Mouse (Mus musculus): ENCODE data around the gene Rgs10. TPM values are rescaled to one million over a fixed set of nuclear protein-coding genes. Genes with fewer than 3 reads are reported as not detected.

The Rgs10 gene
- polyA plus RNA-seq, 1 experiment from 2014 or later, result 8.7 TPM

DNA sequence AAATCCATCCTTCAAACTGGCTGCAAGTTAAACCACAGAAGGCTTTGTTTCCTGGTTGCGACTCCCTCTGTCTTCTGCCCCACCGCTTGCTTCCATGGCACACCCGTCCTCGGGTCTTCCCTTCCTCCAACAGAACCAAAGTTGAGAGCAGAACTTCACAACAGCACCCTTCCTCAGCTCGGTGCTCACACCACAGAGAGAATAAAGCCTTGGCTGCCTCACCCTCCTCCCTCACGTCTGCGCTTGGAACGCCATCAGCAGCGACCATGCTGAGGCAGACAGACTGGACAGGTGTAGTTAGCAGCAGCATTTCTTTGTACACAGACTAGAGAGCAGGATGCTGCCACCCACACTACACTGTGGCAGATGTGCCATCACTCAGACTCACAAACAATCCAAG is 59.8 kb downstream of the Rgs10 start:
- Histone ChIP-seq H3K9me3 (ENCODE audit: control insufficient read depth, low read length) (no peaks in the 10 kb centered on the region), H3K27ac (ENCODE audit: low read depth, low read length) (no peak overlapping the region), H3K4me3 (ENCODE audit: low read length) (no peak overlapping the region), H3K9ac (ENCODE audit: low read depth, low read length) (no peak overlapping the region), H3K27me3 (ENCODE audit: control insufficient read depth, insufficient read depth, low read length) (no peaks in the 10 kb centered on the region), H3K4me1 (ENCODE audit: control insufficient read depth, insufficient read depth, low read length) (no peaks in the 10 kb centered on the region), H3K4me2 (replicated peaks; ENCODE audit: low read depth, low read length) (no peak overlapping the region), H3K36me3 (ENCODE audit: control insufficient read depth, insufficient read depth, low read length) (no peaks in the 10 kb centered on the region)
- 79% methylated on average over 9 of the region's 9 CpGs for WGBS
- no peak for ATAC-seq (ENCODE audit: low FRiP score, low TSS enrichment)

GRCm38 (mm10) chr7:128356868-128357755 is 61.4 kb downstream of the Rgs10 start:
- Histone ChIP-seq H3K36me3 (ENCODE audit: control insufficient read depth, insufficient read depth, low read length) (no peaks in the 10 kb centered on the region), H3K27me3 (ENCODE audit: control insufficient read depth, insufficient read depth, low read length) (no peaks in the 10 kb centered on the region), H3K4me1 (ENCODE audit: control insufficient read depth, insufficient read depth, low read length) (no peaks in the 10 kb centered on the region), H3K4me2 (replicated peaks; ENCODE audit: low read depth, low read length) (no peak overlapping the region), H3K27ac (ENCODE audit: low read depth, low read length) (no peak overlapping the region), H3K4me3 (ENCODE audit: low read length) (no peak overlapping the region), H3K9me3 (ENCODE audit: control insufficient read depth, low read length) (no peaks in the 10 kb centered on the region), H3K9ac (ENCODE audit: low read depth, low read length) (no peak overlapping the region)
- ATAC-seq (ENCODE audit: low FRiP score, low TSS enrichment), result 0 out of 2 replicates have a peak, but pooled peaks have one; percentile 46
- WGBS, result 73% methylated on average over 9 of the region's 9 CpGs

- no peak overlapping the region for H3K9ac ChIP-seq (ENCODE audit: low read depth, low read length)
- H3K4me2 ChIP-seq (replicated peaks; ENCODE audit: low read depth, low read length), result no peak overlapping the region
- no peak overlapping the region for H3K27ac ChIP-seq (ENCODE audit: low read depth, low read length)
- no peak for ATAC-seq (ENCODE audit: low FRiP score, low TSS enrichment)
- H3K9me3 ChIP-seq (ENCODE audit: control insufficient read depth, low read length), result no peaks in the 10 kb centered on the region
- no peaks in the 10 kb centered on the region for H3K36me3 ChIP-seq (ENCODE audit: control insufficient read depth, insufficient read depth, low read length)
- 0 out of 2 replicates have a peak, but pooled peaks cover 5% of the 10 kb centered on the region for H3K4me1 ChIP-seq (ENCODE audit: control insufficient read depth, insufficient read depth, low read length)
- WGBS, result 62% methylated on average over 5 of the region's 5 CpGs
- no peaks in the 10 kb centered on the region for H3K27me3 ChIP-seq (ENCODE audit: control insufficient read depth, insufficient read depth, low read length)
- H3K4me3 ChIP-seq (ENCODE audit: low read length), result no peak overlapping the region
Measured at GRCm38 (mm10) chr7:128355463-128355862, 63.1 kb downstream of the Rgs10 start.

- Histone ChIP-seq H3K4me1 (ENCODE audit: control insufficient read depth, insufficient read depth, low read length) (peaks cover 11% of the 10 kb centered on the region; the same call in 1 of the 2 replicates), H3K36me3 (ENCODE audit: control insufficient read depth, insufficient read depth, low read length) (no peaks in the 10 kb centered on the region), H3K9me3 (ENCODE audit: control insufficient read depth, low read length) (no peaks in the 10 kb centered on the region), H3K4me3 (ENCODE audit: low read length) (no peak overlapping the region), H3K4me2 (replicated peaks; ENCODE audit: low read depth, low read length) (no peak overlapping the region), H3K27me3 (ENCODE audit: control insufficient read depth, insufficient read depth, low read length) (no peaks in the 10 kb centered on the region), H3K27ac (ENCODE audit: low read depth, low read length) (no peak overlapping the region), H3K9ac (ENCODE audit: low read depth, low read length) (no peak overlapping the region)
- no peak for ATAC-seq (ENCODE audit: low FRiP score, low TSS enrichment)
- 82% methylated on average over 3 of the region's 3 CpGs for WGBS
Measured at GRCm38 (mm10) chr7:128352721-128353120, 65.8 kb downstream of the Rgs10 start.

DNA sequence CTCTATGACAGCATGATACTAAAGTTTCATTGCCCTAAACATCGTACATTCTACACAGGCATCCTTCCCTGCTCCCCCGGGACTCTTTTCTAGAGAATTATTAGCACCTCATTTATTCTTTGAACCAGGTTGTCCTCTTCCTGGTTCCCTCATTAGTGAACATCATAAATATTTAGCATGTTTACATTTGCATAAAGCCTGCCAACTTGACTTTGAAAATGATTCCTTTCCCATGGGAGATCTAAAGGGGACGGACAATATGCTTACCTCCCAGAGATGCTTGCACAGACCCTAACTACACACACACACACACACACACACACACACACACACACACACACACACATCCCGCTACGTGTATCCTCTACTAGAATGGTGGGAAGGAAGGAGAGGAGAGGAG is 67.4 kb downstream of the Rgs10 start:
- Histone ChIP-seq H3K27ac (ENCODE audit: low read depth, low read length) (no peak overlapping the region), H3K4me2 (replicated peaks; ENCODE audit: low read depth, low read length) (no peak overlapping the region), H3K4me3 (ENCODE audit: low read length) (no peak overlapping the region), H3K27me3 (ENCODE audit: control insufficient read depth, insufficient read depth, low read length) (no peaks in the 10 kb centered on the region), H3K9me3 (ENCODE audit: control insufficient read depth, low read length) (no peaks in the 10 kb centered on the region), H3K36me3 (ENCODE audit: control insufficient read depth, insufficient read depth, low read length) (no peaks in the 10 kb centered on the region), H3K9ac (ENCODE audit: low read depth, low read length) (no peak overlapping the region), H3K4me1 (ENCODE audit: control insufficient read depth, insufficient read depth, low read length) (peaks cover 11% of the 10 kb centered on the region; the same call in 1 of the 2 replicates)
- ATAC-seq (ENCODE audit: low FRiP score, low TSS enrichment), result no peak
- 71% methylated on average over 3 of the region's 5 CpGs for WGBS

GRCm38 (mm10) chr7:128350316-128350715 is 68.2 kb downstream of the Rgs10 start:
- H3K4me3 ChIP-seq (ENCODE audit: low read length), result no peak overlapping the region
- H3K27ac ChIP-seq (ENCODE audit: low read depth, low read length), result no peak overlapping the region
- H3K9me3 ChIP-seq (ENCODE audit: control insufficient read depth, low read length), result no peaks in the 10 kb centered on the region
- H3K27me3 ChIP-seq (ENCODE audit: control insufficient read depth, insufficient read depth, low read length), result no peaks in the 10 kb centered on the region
- H3K4me2 ChIP-seq (replicated peaks; ENCODE audit: low read depth, low read length), result no peak overlapping the region
- no peak overlapping the region for H3K9ac ChIP-seq (ENCODE audit: low read depth, low read length)
- peaks cover 11% of the 10 kb centered on the region; the same call in 1 of the 2 replicates for H3K4me1 ChIP-seq (ENCODE audit: control insufficient read depth, insufficient read depth, low read length)
- 53% methylated on average over 7 of the region's 7 CpGs for WGBS
- H3K36me3 ChIP-seq (ENCODE audit: control insufficient read depth, insufficient read depth, low read length), result no peaks in the 10 kb centered on the region
- no peak for ATAC-seq (ENCODE audit: low FRiP score, low TSS enrichment)

DNA sequence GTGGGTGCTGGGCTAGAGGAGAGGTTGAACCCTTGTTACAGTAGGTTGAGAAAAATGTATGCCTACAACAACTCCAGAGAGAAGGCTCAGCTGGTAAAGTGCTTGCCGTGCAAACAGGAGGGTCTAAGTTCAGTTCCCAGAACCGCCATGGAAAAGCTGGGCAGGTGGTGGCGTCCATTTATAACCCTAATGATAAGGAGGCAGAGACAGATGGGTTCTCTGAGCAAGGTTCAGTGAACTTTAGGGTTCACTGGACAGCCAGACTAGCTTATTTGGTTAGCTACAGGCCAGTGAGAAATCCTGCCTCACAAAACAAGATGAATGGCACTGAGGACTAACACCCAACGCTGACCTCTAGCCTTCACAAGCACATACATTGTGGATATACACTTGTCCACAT is 68.8 kb downstream of the Rgs10 start:
- 40% methylated on average over 4 of the region's 4 CpGs for WGBS
- Histone ChIP-seq H3K9me3 (ENCODE audit: control insufficient read depth, low read length) (no peaks in the 10 kb centered on the region), H3K36me3 (ENCODE audit: control insufficient read depth, insufficient read depth, low read length) (no peaks in the 10 kb centered on the region), H3K27me3 (ENCODE audit: control insufficient read depth, insufficient read depth, low read length) (no peaks in the 10 kb centered on the region), H3K27ac (ENCODE audit: low read depth, low read length) (no peak overlapping the region), H3K4me2 (replicated peaks; ENCODE audit: low read depth, low read length) (no peak overlapping the region), H3K4me1 (ENCODE audit: control insufficient read depth, insufficient read depth, low read length) (peaks cover 11% of the 10 kb centered on the region; the same call in 1 of the 2 replicates), H3K4me3 (ENCODE audit: low read length) (no peak overlapping the region), H3K9ac (ENCODE audit: low read depth, low read length) (no peak overlapping the region)
- ATAC-seq (ENCODE audit: low FRiP score, low TSS enrichment), result no peak

DNA sequence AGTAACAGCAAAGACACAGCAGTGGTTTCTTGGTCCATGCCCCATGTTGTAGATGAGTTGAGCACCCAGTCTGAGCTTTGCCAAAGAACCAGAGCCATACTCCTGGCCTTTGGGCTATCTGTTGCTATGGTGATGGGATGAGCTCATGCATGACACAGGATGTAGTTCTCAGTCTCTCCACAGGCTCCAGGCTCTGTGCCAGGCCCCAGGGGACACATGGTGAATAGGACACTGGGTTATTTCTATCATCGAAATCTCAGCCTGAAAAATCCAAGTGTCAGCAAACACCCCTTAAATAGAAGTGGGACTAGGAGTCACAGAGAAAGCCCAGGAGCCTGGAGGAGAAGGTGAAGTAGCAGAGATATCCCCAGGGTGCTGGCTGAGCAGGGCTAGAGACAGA is 70.0 kb downstream of the Rgs10 start:
- no peaks in the 10 kb centered on the region for H3K9me3 ChIP-seq (ENCODE audit: control insufficient read depth, low read length)
- ATAC-seq (ENCODE audit: low FRiP score, low TSS enrichment), result peak; percentile 50; the same call in 1 of the 2 replicates
- 44% methylated on average over 1 of the region's 1 CpGs for WGBS

DNA sequence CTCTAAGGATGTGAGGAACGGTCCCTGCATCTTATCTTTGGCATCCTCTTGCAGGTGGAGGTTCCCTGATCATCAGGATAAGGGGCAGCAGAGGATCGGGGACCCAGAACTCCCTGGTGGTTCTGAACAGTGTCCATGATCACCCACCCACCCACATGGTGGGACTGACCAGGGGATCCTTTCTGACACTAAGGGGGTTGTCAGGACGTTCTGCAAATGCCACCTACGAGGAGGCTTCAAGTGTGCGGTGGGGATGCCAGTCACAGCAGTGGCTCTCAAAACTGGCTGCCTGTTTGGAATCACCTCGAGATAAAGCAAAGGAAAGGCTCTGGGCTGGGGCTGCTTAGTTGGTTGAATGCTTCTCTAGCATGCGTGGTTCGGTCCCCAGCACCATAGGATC is 71.6 kb downstream of the Rgs10 start:
- no peak overlapping the region for H3K4me3 ChIP-seq (ENCODE audit: low read length)
- 79% methylated on average over 8 of the region's 8 CpGs for WGBS
- no peaks in the 10 kb centered on the region for H3K36me3 ChIP-seq (ENCODE audit: control insufficient read depth, insufficient read depth, low read length)
- H3K9ac ChIP-seq (ENCODE audit: low read depth, low read length), result no peak overlapping the region
- ATAC-seq (ENCODE audit: low FRiP score, low TSS enrichment), result no peak
- H3K27ac ChIP-seq (ENCODE audit: low read depth, low read length), result no peak overlapping the region
- H3K4me1 ChIP-seq (ENCODE audit: control insufficient read depth, insufficient read depth, low read length), result peaks cover 11% of the 10 kb centered on the region; the same call in 1 of the 2 replicates
- H3K9me3 ChIP-seq (ENCODE audit: control insufficient read depth, low read length), result no peaks in the 10 kb centered on the region; the same call in 1 of the 2 replicates
- no peak overlapping the region for H3K4me2 ChIP-seq (replicated peaks; ENCODE audit: low read depth, low read length)
- H3K27me3 ChIP-seq (ENCODE audit: control insufficient read depth, insufficient read depth, low read length), result no peaks in the 10 kb centered on the region

More for the DNA sequence above, 70.0 kb downstream of the Rgs10 start:
- H3K4me2 ChIP-seq (replicated peaks; ENCODE audit: low read depth, low read length), result no peak overlapping the region
- no peak overlapping the region for H3K9ac ChIP-seq (ENCODE audit: low read depth, low read length)
- H3K36me3 ChIP-seq (ENCODE audit: control insufficient read depth, insufficient read depth, low read length), result no peaks in the 10 kb centered on the region
- H3K27ac ChIP-seq (ENCODE audit: low read depth, low read length), result no peak overlapping the region
- no peak overlapping the region for H3K4me3 ChIP-seq (ENCODE audit: low read length)
- no peaks in the 10 kb centered on the region for H3K27me3 ChIP-seq (ENCODE audit: control insufficient read depth, insufficient read depth, low read length)
- H3K4me1 ChIP-seq (ENCODE audit: control insufficient read depth, insufficient read depth, low read length), result peaks cover 11% of the 10 kb centered on the region; the same call in 1 of the 2 replicates
